Mouse (Mus musculus) hindbrain, embryonic 15.5 days (tissue): ENCODE measurements around the gene Sdccag8. TPM values are rescaled to one million over a fixed set of nuclear protein-coding genes. Genes with fewer than 3 reads are reported as not detected.

Experiments
- ATAC-seq: fragments of 200-750 bp; cut with Nextera tagmentation; 2 replicates; pipeline ENCODE4 v1.8.0; 2017; ENCODE audit warnings: low read depth, moderate number of reproducible peaks, moderate TSS enrichment; ENCODE audit not compliant: low FRiP score
- H3K27ac ChIP-seq: fragments of 300-500 bp; sonication (generic); replicated peaks from 2 replicates; pipeline ENCODE4 v1.5.1; 2015; ENCODE audit warnings: mild to moderate bottlenecking, inconsistent platforms
- H3K27me3 ChIP-seq: fragments of 300-500 bp; sonication (generic); 2 replicates; pipeline ENCODE4 v1.6.1; 2015; ENCODE audit warnings: control low read depth, inconsistent platforms
- H3K36me3 ChIP-seq: fragments of 300-500 bp; sonication (generic); 2 replicates; pipeline ENCODE4 v1.6.1; 2015; ENCODE audit warnings: control low read depth, inconsistent platforms
- H3K4me1 ChIP-seq: fragments of 300-500 bp; sonication (generic); replicated peaks from 2 replicates; pipeline ENCODE4 v1.6.1; 2015; ENCODE audit warnings: control low read depth, inconsistent platforms
- H3K4me2 ChIP-seq: fragments of 300-500 bp; sonication (generic); 2 replicates; pipeline ENCODE4 v1.6.1; 2015; ENCODE audit warnings: moderate library complexity, mild to moderate bottlenecking, inconsistent platforms
- H3K4me3 ChIP-seq: fragments of 300-500 bp; sonication (generic); 2 replicates; pipeline ENCODE4 v1.5.1; 2015; ENCODE audit warnings: mild to moderate bottlenecking, inconsistent platforms
- H3K9ac ChIP-seq: fragments of 300-500 bp; sonication (generic); 2 replicates; pipeline ENCODE4 v1.6.1; 2015; ENCODE audit warnings: inconsistent platforms
- H3K9me3 ChIP-seq: fragments of 300-500 bp; sonication (generic); 2 replicates; pipeline ENCODE4 v1.6.1; 2016; ENCODE audit warnings: control low read depth, inconsistent platforms
- WGBS: fragments of 180-500 bp; shearing (Covaris S2); methylation state at CpG from one replicate; pipeline ENCODE4 v1.1.7; 2015; 5-methylcytosine and 5-hydroxymethylcytosine counted together
- polyA plus RNA-seq: library from polyadenylated mRNA; unstranded; fragments of >200 nt; fragmentation: Nextera tagmentation; extraction: Ambion mirVana; gene quantifications from 2 replicates; pipeline ENCODE4 v1.2.1, GENCODE M21; 2015

Gene Sdccag8
- polyA plus RNA-seq, 1 experiment from 2014 or later = 22.8 TPM

GRCm38 (mm10) chr1:176948861-176949260, 134.4 kb downstream of the Sdccag8 start:
- WGBS = 44% methylated on average over 6 of the region's 6 CpGs
- H3K27ac ChIP-seq = no peak overlapping the region
- no peaks in the 10 kb centered on the region for H3K27me3 ChIP-seq
- no peak overlapping the region for H3K4me2 ChIP-seq
- no peak overlapping the region for H3K4me3 ChIP-seq
- H3K36me3 ChIP-seq = no peaks in the 10 kb centered on the region
- H3K9ac ChIP-seq = no peak overlapping the region
- no peaks in the 10 kb centered on the region for H3K9me3 ChIP-seq
- ATAC-seq = no peak
- peaks cover 25% of the 10 kb centered on the region for H3K4me1 ChIP-seq

GRCm38 (mm10) chr1:176949320-176949719, 134.9 kb downstream of the Sdccag8 start:
- Histone ChIP-seq H3K9me3 (no peaks in the 10 kb centered on the region), H3K36me3 (no peaks in the 10 kb centered on the region), H3K4me3 (no peak overlapping the region), H3K9ac (no peak overlapping the region), H3K4me1 (peaks cover 25% of the 10 kb centered on the region), H3K27ac (no peak overlapping the region), H3K27me3 (no peaks in the 10 kb centered on the region), H3K4me2 (no peak overlapping the region)
- ATAC-seq = no peak
- WGBS = 75% methylated on average over 6 of the region's 6 CpGs

GRCm38 (mm10) chr1:176950061-176950460, 135.6 kb downstream of the Sdccag8 start:
- Histone ChIP-seq H3K4me1 (peaks cover 21% of the 10 kb centered on the region), H3K27me3 (no peaks in the 10 kb centered on the region), H3K4me2 (no peak overlapping the region), H3K27ac (no peak overlapping the region), H3K9me3 (no peaks in the 10 kb centered on the region), H3K36me3 (no peaks in the 10 kb centered on the region), H3K9ac (no peak overlapping the region), H3K4me3 (no peak overlapping the region)
- 89% methylated on average over 6 of the region's 6 CpGs for WGBS
- no peak for ATAC-seq

- Histone ChIP-seq H3K9ac (no peak overlapping the region), H3K4me1 (peaks cover 10% of the 10 kb centered on the region), H3K36me3 (no peaks in the 10 kb centered on the region), H3K4me2 (no peak overlapping the region), H3K4me3 (no peak overlapping the region), H3K27ac (0 out of 2 replicates have a peak overlapping the region, but pooled peaks have one; percentile 42), H3K9me3 (no peaks in the 10 kb centered on the region), H3K27me3 (no peaks in the 10 kb centered on the region)
- 0 out of 2 replicates have a peak, but pooled peaks have one; percentile 63 for ATAC-seq
- WGBS = 31% methylated on average over 7 of the region's 7 CpGs
These were observed 137.4 kb downstream of the Sdccag8 start for GRCm38 (mm10) chr1:176951836-176952235.

- H3K27ac ChIP-seq = no peak overlapping the region
- 81% methylated on average over 2 of the region's 2 CpGs for WGBS
- H3K36me3 ChIP-seq = no peaks in the 10 kb centered on the region
- ATAC-seq = no peak
- H3K4me1 ChIP-seq = no peaks in the 10 kb centered on the region
- H3K9ac ChIP-seq = no peak overlapping the region
- no peak overlapping the region for H3K4me2 ChIP-seq
- H3K9me3 ChIP-seq = no peaks in the 10 kb centered on the region
- H3K27me3 ChIP-seq = no peaks in the 10 kb centered on the region
- no peak overlapping the region for H3K4me3 ChIP-seq
These were observed 143.9 kb downstream of the Sdccag8 start for GRCm38 (mm10) chr1:176958311-176958710.

- no peaks in the 10 kb centered on the region for H3K27me3 ChIP-seq
- 92% methylated on average over 10 of the region's 10 CpGs for WGBS
These were observed 147.3 kb downstream of the Sdccag8 start for GRCm38 (mm10) chr1:176961716-176962115.

GRCm38 (mm10) chr1:176962894-176963293, 148.4 kb downstream of the Sdccag8 start:
- H3K27ac ChIP-seq = no peak overlapping the region
- H3K36me3 ChIP-seq = no peaks in the 10 kb centered on the region
- no peaks in the 10 kb centered on the region for H3K9me3 ChIP-seq
- 67% methylated on average over 5 of the region's 5 CpGs for WGBS
- no peaks in the 10 kb centered on the region for H3K4me1 ChIP-seq
- no peak for ATAC-seq
- H3K4me2 ChIP-seq = no peak overlapping the region
- no peak overlapping the region for H3K9ac ChIP-seq
- H3K27me3 ChIP-seq = no peaks in the 10 kb centered on the region
- H3K4me3 ChIP-seq = no peak overlapping the region

More at GRCm38 (mm10) chr1:176961716-176962115, 147.3 kb downstream of the Sdccag8 start:
- Histone ChIP-seq H3K4me3 (no peak overlapping the region), H3K4me2 (no peak overlapping the region), H3K27ac (no peak overlapping the region), H3K4me1 (no peaks in the 10 kb centered on the region), H3K36me3 (no peaks in the 10 kb centered on the region), H3K9me3 (no peaks in the 10 kb centered on the region), H3K9ac (no peak overlapping the region)
- ATAC-seq = no peak

- no peaks in the 10 kb centered on the region for H3K27me3 ChIP-seq
- no peak overlapping the region for H3K27ac ChIP-seq
- no peak overlapping the region for H3K4me3 ChIP-seq
- H3K36me3 ChIP-seq = no peaks in the 10 kb centered on the region
- no peak for ATAC-seq
- H3K9me3 ChIP-seq = no peaks in the 10 kb centered on the region
- H3K4me1 ChIP-seq = peaks cover 7% of the 10 kb centered on the region
- 73% methylated on average over 3 of the region's 3 CpGs for WGBS
- H3K9ac ChIP-seq = no peak overlapping the region
- H3K4me2 ChIP-seq = no peak overlapping the region
These were observed 152.8 kb downstream of the Sdccag8 start for GRCm38 (mm10) chr1:176967299-176967698.

- no peak overlapping the region for H3K4me3 ChIP-seq
- peaks cover 7% of the 10 kb centered on the region for H3K4me1 ChIP-seq
- H3K27ac ChIP-seq = peak overlapping the region; percentile 42
- 57% methylated on average over 16 of the region's 16 CpGs for WGBS
- H3K36me3 ChIP-seq = no peaks in the 10 kb centered on the region
- no peak for ATAC-seq
- no peaks in the 10 kb centered on the region for H3K27me3 ChIP-seq
- H3K9ac ChIP-seq = no peak overlapping the region
- H3K4me2 ChIP-seq = no peak overlapping the region
- H3K9me3 ChIP-seq = no peaks in the 10 kb centered on the region
These were observed 156.4 kb downstream of the Sdccag8 start for GRCm38 (mm10) chr1:176970635-176971478.

GRCm38 (mm10) chr1:176971479-176971797, 157.0 kb downstream of the Sdccag8 start:
- WGBS = 84% methylated on average over 4 of the region's 4 CpGs
- H3K36me3 ChIP-seq = no peaks in the 10 kb centered on the region
- peak overlapping the region; percentile 42 for H3K27ac ChIP-seq
- no peak overlapping the region for H3K4me3 ChIP-seq
- no peak overlapping the region for H3K9ac ChIP-seq
- H3K4me2 ChIP-seq = no peak overlapping the region
- H3K9me3 ChIP-seq = no peaks in the 10 kb centered on the region
- peaks cover 7% of the 10 kb centered on the region for H3K4me1 ChIP-seq
- ATAC-seq = no peak
- no peaks in the 10 kb centered on the region for H3K27me3 ChIP-seq

GRCm38 (mm10) chr1:176973356-176974088, 159.1 kb downstream of the Sdccag8 start:
- no peaks in the 10 kb centered on the region for H3K9me3 ChIP-seq
- no peaks in the 10 kb centered on the region for H3K27me3 ChIP-seq
- no peak overlapping the region for H3K4me3 ChIP-seq
- 90% methylated on average over 6 of the region's 6 CpGs for WGBS
- H3K36me3 ChIP-seq = no peaks in the 10 kb centered on the region
- H3K9ac ChIP-seq = no peak overlapping the region
- H3K27ac ChIP-seq = no peak overlapping the region
- ATAC-seq = no peak
- H3K4me2 ChIP-seq = no peak overlapping the region
- peaks cover 7% of the 10 kb centered on the region for H3K4me1 ChIP-seq

GRCm38 (mm10) chr1:176979235-176979634, 164.8 kb downstream of the Sdccag8 start:
- no peak overlapping the region for H3K9ac ChIP-seq
- peaks cover 10% of the 10 kb centered on the region; the same call in 1 of the 2 replicates for H3K4me1 ChIP-seq
- H3K4me3 ChIP-seq = no peak overlapping the region
- no peaks in the 10 kb centered on the region for H3K9me3 ChIP-seq
- no peak overlapping the region for H3K27ac ChIP-seq
- no peak overlapping the region for H3K4me2 ChIP-seq
- no peaks in the 10 kb centered on the region for H3K27me3 ChIP-seq
- H3K36me3 ChIP-seq = no peaks in the 10 kb centered on the region
- ATAC-seq = no peak
